Mouse (Mus musculus) limb, embryonic 14.5 days (tissue): ENCODE measurements around the gene C1ql1. TPM values are rescaled to one million over a fixed set of nuclear protein-coding genes. Genes with fewer than 3 reads are reported as not detected.

Source experiments
- ATAC-seq: fragments of 200-750 bp; cut with Nextera tagmentation; 2 replicates; pipeline ENCODE4 v1.8.0; 2017; ENCODE audit warnings: low read depth, moderate number of reproducible peaks, moderate TSS enrichment; ENCODE audit not compliant: low FRiP score
- DNase-seq: peaks from one replicate; pipeline ENCODE4 v3.0.0-alpha.2; 2015; ENCODE audit warnings: low spot score
- H3K27ac ChIP-seq: fragments of 300-500 bp; sonication (generic); replicated peaks from 2 replicates; pipeline ENCODE4 v1.5.1; 2014; ENCODE audit warnings: low read depth, mild to moderate bottlenecking, low read length, moderate library complexity, mixed read lengths
- H3K27me3 ChIP-seq: fragments of 300-500 bp; sonication (generic); 2 replicates; pipeline ENCODE4 v1.6.1; 2014; ENCODE audit warnings: low read length, mixed read lengths; ENCODE audit not compliant: control insufficient read depth, insufficient read depth
- H3K36me3 ChIP-seq: fragments of 300-500 bp; sonication (generic); 2 replicates; pipeline ENCODE4 v1.6.1; 2014; ENCODE audit warnings: mild to moderate bottlenecking, low read length, moderate library complexity, mixed read lengths; ENCODE audit not compliant: control insufficient read depth, insufficient read depth
- H3K4me1 ChIP-seq: fragments of 300-500 bp; sonication (generic); 2 replicates; pipeline ENCODE4 v1.6.1; 2014; ENCODE audit warnings: antibody characterized with exemption, low read length, mixed read lengths; ENCODE audit not compliant: control insufficient read depth, insufficient read depth
- H3K4me2 ChIP-seq: fragments of 300-500 bp; sonication (generic); replicated peaks from 2 replicates; pipeline ENCODE4 v1.6.1; 2014; ENCODE audit warnings: low read depth, mild to moderate bottlenecking, low read length, moderate library complexity; ENCODE audit not compliant: severe bottlenecking
- H3K4me3 ChIP-seq: fragments of 300-500 bp; sonication (generic); replicated peaks from 2 replicates; pipeline ENCODE4 v1.5.1; 2014; ENCODE audit warnings: low read length
- H3K9ac ChIP-seq: fragments of 300-500 bp; sonication (generic); 2 replicates; pipeline ENCODE4 v1.6.1; 2014; ENCODE audit warnings: mild to moderate bottlenecking, low read depth, low read length, moderate library complexity; ENCODE audit not compliant: severe bottlenecking
- H3K9me3 ChIP-seq: fragments of 300-500 bp; sonication (generic); 2 replicates; pipeline ENCODE4 v1.6.1; 2016; ENCODE audit warnings: low read length; ENCODE audit not compliant: control insufficient read depth
- POLR2A ChIP-seq: fragments of 200-500 bp; IDR thresholded peaks from 2 replicates; pipeline ENCODE4 v1.8.0; 2012; ENCODE audit warnings: inconsistent platforms, mild to moderate bottlenecking, moderate library complexity, borderline replicate concordance; ENCODE audit not compliant: insufficient read depth, insufficient read length; ENCODE audit errors: extremely low read depth
- WGBS: fragments of 180-500 bp; shearing (Covaris S2); extraction: QIAGEN DNeasy Blood & Tissue Kit; methylation state at CpG from one replicate; pipeline ENCODE4 v1.1.7; 2014; 5-methylcytosine and 5-hydroxymethylcytosine counted together
- polyA plus RNA-seq, 2 experiments: library from polyadenylated mRNA; depleted of rRNA in 1 of 2; stranded (reverse) in 1 of 2; unstranded in 1 of 2; fragments of >200 nt; fragmentation: Nextera tagmentation in 1 of 2; extraction: Ambion mirVana in 1 of 2; gene quantifications; 2 replicates each; pipeline versions ENCODE4 v1.2.1 to v1.2.3; 2012 to 2014

C1ql1 gene
- polyA plus RNA-seq, 2 experiments, result 1.9 to 3.3 TPM

DNA sequence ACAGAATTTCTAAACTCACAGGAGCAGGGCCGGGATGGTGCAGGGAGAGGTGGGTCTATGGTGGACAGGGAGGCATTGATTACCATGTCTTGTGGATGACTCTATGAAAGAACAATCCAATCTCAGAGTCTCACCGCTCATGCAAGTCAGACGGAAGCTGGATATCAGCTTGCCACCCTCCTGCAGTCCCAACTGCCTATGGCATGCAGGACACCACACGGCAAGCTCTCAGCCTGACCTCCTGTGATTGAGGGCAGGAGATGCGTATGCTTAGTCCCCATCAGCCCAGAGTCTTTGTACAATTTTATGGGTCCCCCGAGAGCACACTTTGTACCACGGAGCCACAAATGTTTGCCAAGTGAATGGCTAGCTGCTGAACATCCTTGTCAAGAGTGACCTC is 42.8 kb downstream of the C1ql1 start:
- no peaks in the 10 kb centered on the region for H3K27me3 ChIP-seq
- H3K4me3 ChIP-seq, result no peak overlapping the region
- no peak for ATAC-seq
- no peak for DNase-seq
- H3K27ac ChIP-seq, result no peak overlapping the region
- TF ChIP-seq POLR2A, result no peak
- H3K9ac ChIP-seq, result no peak overlapping the region
- WGBS, result 77% methylated on average over 7 of the region's 7 CpGs
- H3K4me1 ChIP-seq, result no peaks in the 10 kb centered on the region
- H3K4me2 ChIP-seq, result no peak overlapping the region
- no peaks in the 10 kb centered on the region for H3K9me3 ChIP-seq
- H3K36me3 ChIP-seq, result peaks cover 40% of the 10 kb centered on the region

GRCm38 (mm10) chr11:102902107-102902506 is 44.4 kb downstream of the C1ql1 start:
- H3K36me3 ChIP-seq, result peaks cover 25% of the 10 kb centered on the region
- H3K4me2 ChIP-seq, result no peak overlapping the region
- WGBS, result 79% methylated on average over 5 of the region's 5 CpGs
- no peak overlapping the region for H3K4me3 ChIP-seq
- no peak for TF ChIP-seq POLR2A
- no peaks in the 10 kb centered on the region for H3K9me3 ChIP-seq
- no peaks in the 10 kb centered on the region for H3K4me1 ChIP-seq
- no peak overlapping the region for H3K9ac ChIP-seq
- no peaks in the 10 kb centered on the region for H3K27me3 ChIP-seq
- no peak for ATAC-seq
- DNase-seq, result no peak
- H3K27ac ChIP-seq, result no peak overlapping the region

- no peaks in the 10 kb centered on the region for H3K9me3 ChIP-seq
- H3K27me3 ChIP-seq, result no peaks in the 10 kb centered on the region
- H3K9ac ChIP-seq, result no peak overlapping the region
- 62% methylated on average over 4 of the region's 4 CpGs for WGBS
- peaks cover 16% of the 10 kb centered on the region for H3K36me3 ChIP-seq
- TF ChIP-seq POLR2A, result no peak
- H3K27ac ChIP-seq, result no peak overlapping the region
- DNase-seq (no peak), ATAC-seq (no peak)
- no peak overlapping the region for H3K4me3 ChIP-seq
- H3K4me1 ChIP-seq, result no peaks in the 10 kb centered on the region
- no peak overlapping the region for H3K4me2 ChIP-seq
Observed at GRCm38 (mm10) chr11:102901199-102901598, 45.3 kb downstream of the C1ql1 start.

- peak; percentile 75; the same call in 1 of the 2 replicates for ATAC-seq
- no peaks in the 10 kb centered on the region for H3K4me1 ChIP-seq
- no peak within 1 kb of the TSS for H3K4me2 ChIP-seq
- H3K4me3 ChIP-seq, result no peak within 1 kb of the TSS
- peak; percentile 86 for DNase-seq
- no peak for TF ChIP-seq POLR2A
- no peaks in the 10 kb centered on the region for H3K9me3 ChIP-seq
- peaks cover 11% of the 10 kb centered on the region for H3K36me3 ChIP-seq
- H3K27me3 ChIP-seq, result no peaks in the 10 kb centered on the region
- 15% methylated on average over 7 of the region's 7 CpGs for WGBS
- no peak within 1 kb of the TSS for H3K27ac ChIP-seq
- H3K9ac ChIP-seq, result no peak within 1 kb of the TSS
Observed at GRCm38 (mm10) chr11:102900763-102901162, 45.7 kb downstream of the C1ql1 start, which contains the start of gene Gfap. Gene Gfap (minus strand): TSS chr11:102900912.

GRCm38 (mm10) chr11:102898408-102898807 is 48.1 kb downstream of the C1ql1 start:
- DNase-seq (no peak), ATAC-seq (no peak)
- Histone ChIP-seq H3K9ac (no peak overlapping the region), H3K9me3 (no peaks in the 10 kb centered on the region), H3K27ac (no peak overlapping the region), H3K4me3 (no peak overlapping the region), H3K4me2 (no peak overlapping the region), H3K27me3 (peaks cover 4% of the 10 kb centered on the region; the same call in 1 of the 2 replicates), H3K36me3 (no peaks in the 10 kb centered on the region), H3K4me1 (no peaks in the 10 kb centered on the region)
- 84% methylated on average over 9 of the region's 9 CpGs for WGBS
- TF ChIP-seq POLR2A, result no peak

- H3K9ac ChIP-seq, result no peak overlapping the region
- no peak overlapping the region for H3K4me3 ChIP-seq
- H3K4me2 ChIP-seq, result no peak overlapping the region
- DNase-seq, result no peak
- no peak overlapping the region for H3K27ac ChIP-seq
- no peaks in the 10 kb centered on the region for H3K9me3 ChIP-seq
- no peak for ATAC-seq
- TF ChIP-seq POLR2A, result no peak
- H3K27me3 ChIP-seq, result peaks cover 4% of the 10 kb centered on the region; the same call in 1 of the 2 replicates
- no peaks in the 10 kb centered on the region for H3K4me1 ChIP-seq
- no peaks in the 10 kb centered on the region for H3K36me3 ChIP-seq
- WGBS, result 78% methylated on average over 20 of the region's 20 CpGs
Observed at GRCm38 (mm10) chr11:102896641-102897040, 49.8 kb downstream of the C1ql1 start.
